Mouse (Mus musculus): ENCODE results near the gene Gdpd4. TPM values are rescaled to one million over a fixed set of nuclear protein-coding genes. Genes with fewer than 3 reads are reported as not detected.

Gene Gdpd4
- polyA plus RNA-seq, 1 experiment: 0.05 TPM

- DNase-seq (ENCODE audit: low read depth): no peak
Observed at GRCm38 (mm10) chr7:98085314-98085713, 165.6 kb downstream of the Gdpd4 start.

GRCm38 (mm10) chr7:98086346-98086745 lies 166.6 kb downstream of the Gdpd4 start:
- DNase-seq (ENCODE audit: low read depth): no peak

- no peak for DNase-seq (ENCODE audit: low read depth)
Observed at GRCm38 (mm10) chr7:98095852-98096251, 176.1 kb downstream of the Gdpd4 start.

- no peak for DNase-seq (ENCODE audit: low read depth)
Observed at GRCm38 (mm10) chr7:98097557-98097956, 177.8 kb downstream of the Gdpd4 start.

Other genes starting within 250 kb of the Gdpd4 start
- gene Clns1a, start 223.3 kb upstream of the Gdpd4 start, polyA plus RNA-seq (2012; rRNA removed): 32.8 and 39.1 TPM in 2 replicates
- 21.2 and 24.1 TPM in 2 replicates for gene Aqp11, start 181.7 kb upstream of the Gdpd4 start, polyA plus RNA-seq (2012; rRNA removed)
- gene Pak1, start 131.4 kb upstream of the Gdpd4 start, polyA plus RNA-seq (2012; rRNA removed): 4.0 and 5.9 TPM in 2 replicates
- 12.5 and 13.4 TPM in 2 replicates for gene Myo7a, start 199.6 kb downstream of the Gdpd4 start, polyA plus RNA-seq (2012; rRNA removed)
- gene Omp, start 225.5 kb downstream of the Gdpd4 start, polyA plus RNA-seq (2012; rRNA removed): 9.2 and 12.1 TPM in 2 replicates